8 mouse cellular contexts compared by ENCODE assay signal in genomic region chr2:93045818-93046508, GRCm38 (mm10). TPM values are rescaled to one million over a fixed set of nuclear protein-coding genes. Genes with fewer than 3 reads are reported as not detected.
A peak's percentile ranks its signal among the peaks of the same experiment; 100 is the strongest.
DNase-seq lines count a peak whose midpoint lies in the region; ATAC-seq and TF ChIP-seq lines count a peak whose summit lies in the region.

Gene Prdm11, minus strand, starts transcription at chr2:93046167.

- peak within 1 kb of the TSS; percentile 74 for H3K4me3 ChIP-seq in lung, embryonic 14.5 days (ENCODE audit: low read depth, low read length)
- H3K4me3 ChIP-seq in forebrain, embryonic 15.5 days: peak within 1 kb of the TSS; percentile 63
- peak within 1 kb of the TSS; percentile 88 for H3K4me3 ChIP-seq in kidney, postnatal 0 days (replicated peaks; ENCODE audit: low read depth, low read length)
- peak within 1 kb of the TSS; percentile 73 for H3K4me3 ChIP-seq in liver, embryonic 16.5 days (ENCODE audit: low read depth, low read length)

- WGBS in lung, embryonic 14.5 days: under 1% methylated on average over 74 of the region's 90 CpGs
- under 1% methylated on average over 90 of the region's 90 CpGs for WGBS in forebrain, embryonic 15.5 days
- 1% methylated on average over 76 of the region's 90 CpGs for WGBS in kidney, postnatal 0 days
- under 1% methylated on average over 85 of the region's 90 CpGs for WGBS in liver, embryonic 16.5 days (ENCODE audit: insufficient replicate concordance)

- H3K27me3 ChIP-seq in lung, embryonic 14.5 days (ENCODE audit: insufficient read depth, low read length): no peaks in the 10 kb centered on the region
- H3K27me3 ChIP-seq in forebrain, embryonic 15.5 days: no peaks in the 10 kb centered on the region
- no peaks in the 10 kb centered on the region for H3K27me3 ChIP-seq in kidney, postnatal 0 days (ENCODE audit: insufficient read depth, low read length)
- peaks cover 10% of the 10 kb centered on the region; the same call in 1 of the 2 replicates for H3K27me3 ChIP-seq in liver, embryonic 16.5 days (ENCODE audit: control insufficient read depth, insufficient read depth, low read depth, low read length)

- H3K9ac ChIP-seq in lung, embryonic 14.5 days: peak within 1 kb of the TSS; percentile 99
- peak within 1 kb of the TSS; percentile 85 for H3K9ac ChIP-seq in forebrain, embryonic 15.5 days (replicated peaks)
- peak within 1 kb of the TSS; percentile 99 for H3K9ac ChIP-seq in kidney, postnatal 0 days (ENCODE audit: low read depth, low read length)
- peak within 1 kb of the TSS; percentile 79 for H3K9ac ChIP-seq in liver, embryonic 16.5 days (ENCODE audit: low read depth, low read length)

- H3K9me3 ChIP-seq in lung, embryonic 14.5 days (ENCODE audit: low read depth, low read length): no peaks in the 10 kb centered on the region
- no peaks in the 10 kb centered on the region for H3K9me3 ChIP-seq in forebrain, embryonic 15.5 days
- no peaks in the 10 kb centered on the region for H3K9me3 ChIP-seq in kidney, postnatal 0 days (replicated peaks; ENCODE audit: low read length)
- H3K9me3 ChIP-seq in liver, embryonic 16.5 days (replicated peaks; ENCODE audit: control insufficient read depth, low read length): no peaks in the 10 kb centered on the region

- H3K27ac ChIP-seq in lung, embryonic 14.5 days (ENCODE audit: low read depth): peak within 1 kb of the TSS; percentile 97
- peak within 1 kb of the TSS; percentile 90 for H3K27ac ChIP-seq in forebrain, embryonic 15.5 days (replicated peaks)
- peak within 1 kb of the TSS; percentile 99 for H3K27ac ChIP-seq in kidney, postnatal 0 days
- peak within 1 kb of the TSS; percentile 77 for H3K27ac ChIP-seq in liver, embryonic 16.5 days (ENCODE audit: low read length)

- TF ChIP-seq CTCF in lung, embryonic 14.5 days (IDR thresholded peaks at IDR 0.05; ENCODE audit: low read depth): no peak
- no peak for TF ChIP-seq CTCF in kidney, postnatal 0 days (IDR thresholded peaks at IDR 0.05; ENCODE audit: low read depth)

- H3K36me3 ChIP-seq in lung, embryonic 14.5 days (ENCODE audit: insufficient read depth): no peaks in the 10 kb centered on the region
- no peaks in the 10 kb centered on the region for H3K36me3 ChIP-seq in forebrain, embryonic 15.5 days
- H3K36me3 ChIP-seq in kidney, postnatal 0 days (ENCODE audit: insufficient read depth, low read length): no peaks in the 10 kb centered on the region
- H3K36me3 ChIP-seq in liver, embryonic 16.5 days (ENCODE audit: control insufficient read depth, insufficient read depth): no peaks in the 10 kb centered on the region

- peak; percentile 26 for ATAC-seq in lung, embryonic 14.5 days (ENCODE audit: insufficient read depth)
- ATAC-seq in forebrain, embryonic 15.5 days (replicated peaks): peak; percentile 47
- ATAC-seq in kidney, postnatal 0 days (replicated peaks; ENCODE audit: low FRiP score, low read depth): peak; percentile 16; the same call in 1 of the 2 replicates
- ATAC-seq in liver, embryonic 16.5 days (ENCODE audit: low read depth): peak; percentile 6; the same call in 1 of the 2 replicates

- DNase-seq in lung, embryonic 14.5 days: peak; percentile 80
- no peak for DNase-seq in lung, postnatal 36 days
- no peak for DNase-seq in adrenal gland, adult 18-20 months (ENCODE audit: low spot score in 2 of 2)
- peak; percentile 81 for DNase-seq in kidney, postnatal 0 days (ENCODE audit: low spot score)
- DNase-seq in retina, embryonic 14.5 days (ENCODE audit: low spot score): peak; percentile 67
- DNase-seq in cerebellum, postnatal 4 days (ENCODE audit: low spot score in 2 of 2): no peak

- peak within 1 kb of the TSS; percentile 71 for H3K4me2 ChIP-seq in lung, embryonic 14.5 days
- peak within 1 kb of the TSS; percentile 70 for H3K4me2 ChIP-seq in forebrain, embryonic 15.5 days (replicated peaks)
- H3K4me2 ChIP-seq in kidney, postnatal 0 days (ENCODE audit: low read length): peak within 1 kb of the TSS; percentile 87
- peak within 1 kb of the TSS; percentile 76 for H3K4me2 ChIP-seq in liver, embryonic 16.5 days (ENCODE audit: low read depth, low read length)

- H3K4me1 ChIP-seq in lung, embryonic 14.5 days (ENCODE audit: insufficient read depth): peaks cover 30% of the 10 kb centered on the region
- H3K4me1 ChIP-seq in forebrain, embryonic 15.5 days: peaks cover 24% of the 10 kb centered on the region
- peaks cover 24% of the 10 kb centered on the region for H3K4me1 ChIP-seq in kidney, postnatal 0 days (replicated peaks; ENCODE audit: insufficient read depth, low read length)
- H3K4me1 ChIP-seq in liver, embryonic 16.5 days (ENCODE audit: control insufficient read depth, low read depth, low read length): peaks cover 10% of the 10 kb centered on the region

RNA-seq across cellular contexts. Expression of gene Prdm11, which starts in this region (rescaled TPM):
- 4.4 and 4.8 TPM in 2 replicates for polyA plus RNA-seq in lung, embryonic 14.5 days (2014; fragmentation: Nextera tagmentation; extraction: Ambion mirVana)
- total RNA-seq in adrenal gland, adult 18-20 months (2021): 10 to 100 TPM; 40.9 to 46.5 TPM
- 2.6 TPM in 2 replicates for polyA plus RNA-seq in forebrain, embryonic 15.5 days (2015; fragmentation: Nextera tagmentation; extraction: Ambion mirVana)
- polyA plus RNA-seq in kidney, postnatal 0 days (2015; fragmentation: Nextera tagmentation; extraction: Ambion mirVana): 3.7 and 4.9 TPM in 2 replicates
- polyA plus RNA-seq in liver, embryonic 16.5 days (2015; fragmentation: Nextera tagmentation; extraction: Ambion mirVana): 1.2 and 1.7 TPM in 2 replicates

Comparison
In these comparisons a context has a peak if more than half of its experiments do, and no peak if none do; other contexts are left out.
1. DNase-seq: peak in lung, embryonic 14.5 days (single experiment), kidney, postnatal 0 days (single experiment) and retina, embryonic 14.5 days (single experiment); none in lung, postnatal 36 days (single experiment), adrenal gland, adult 18-20 months (0 of 2) and cerebellum, postnatal 4 days (0 of 2).
2. Peak in every context shown above with its lines, with median percentiles within 50 percentile points of each other: ATAC-seq, H3K27ac ChIP-seq, H3K4me2 ChIP-seq, H3K4me3 ChIP-seq and H3K9ac ChIP-seq.